Mouse (Mus musculus): ENCODE results near the gene Tpst1. TPM values are rescaled to one million over a fixed set of nuclear protein-coding genes. Genes with fewer than 3 reads are reported as not detected.

Gene Tpst1
- total and polyA plus RNA-seq, 3 experiments = 31.7 to 32.3 TPM; not detected in 1

DNA sequence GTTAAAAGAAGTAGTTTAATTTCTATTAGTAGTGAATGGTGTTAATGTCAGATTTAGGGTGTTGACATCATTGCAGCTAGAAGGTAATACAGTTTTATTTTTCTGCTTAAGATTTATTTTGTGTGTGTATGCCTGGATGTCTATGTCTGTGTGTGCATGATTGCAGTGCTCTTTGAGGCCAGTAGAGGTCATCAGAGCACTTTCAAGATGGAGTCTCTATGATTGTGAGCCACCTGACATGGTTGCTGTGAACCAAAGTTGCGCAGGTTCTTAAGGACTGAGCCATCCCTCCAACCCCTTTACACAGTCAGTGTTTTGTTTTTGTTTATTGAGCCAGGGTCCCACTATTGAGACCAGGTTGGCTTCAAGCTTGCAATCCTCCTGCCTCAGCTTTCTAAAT, 7.5 kb upstream of the Tpst1 start:
- TF ChIP-seq CTCF (IDR thresholded peaks at IDR 0.05 in 2 of 3, conservative IDR thresholded peaks at IDR 0.05 in 1 of 3; ENCODE audit: control insufficient read depth in 1 of 3, insufficient read depth in 1 of 3, low read depth in 2 of 3, low read length in 3 of 3, poor library complexity in 1 of 3, severe bottlenecking in 1 of 3) = peak; percentile 55 to 80 (median 76)
- no peak for TF ChIP-seq ZMIZ1 (IDR thresholded peaks at IDR 0.05; ENCODE audit: low read depth, low read length)
- peak; percentile 63 for TF ChIP-seq SMC3 (IDR thresholded peaks at IDR 0.05; ENCODE audit: low read depth, low read length)
- no peak for TF ChIP-seq MAFK (IDR thresholded peaks at IDR 0.05; ENCODE audit: borderline replicate concordance, low read depth, low read length)
- TF ChIP-seq RAD21 (IDR thresholded peaks at IDR 0.05; ENCODE audit: low read depth, low read length) = peak; percentile 81
- 0 out of 2 replicates have a peak, but pooled peaks have one; percentile 33 for TF ChIP-seq USF1 (IDR thresholded peaks at IDR 0.05; ENCODE audit: low read depth, low read length)
- peak; percentile 53 for TF ChIP-seq ZC3H11A (IDR thresholded peaks at IDR 0.05; ENCODE audit: low read depth, low read length)
- Histone ChIP-seq H3K79me2 (ENCODE audit: control insufficient read depth, insufficient read depth, low read length, poor library complexity) (no peaks in the 10 kb centered on the region), H3K36me3 (ENCODE audit: control insufficient read depth in 1 of 2, insufficient read depth in 2 of 2, low read length in 2 of 2) (peaks cover under 1 to 5% of the 10 kb centered on the region in 2 experiments; a peak in 3 of 4 replicates), H3K9ac (ENCODE audit: control insufficient read depth, low read depth, low read length, poor library complexity, severe bottlenecking) (no peak overlapping the region), H3K27ac (ENCODE audit: control insufficient read depth, low read depth, low read length) (no peak overlapping the region), H3K27me3 (ENCODE audit: control insufficient read depth in 1 of 2, insufficient read depth in 2 of 2, low read length in 2 of 2) (no peaks in the 10 kb centered on the region), H3K4me1 (ENCODE audit: control insufficient read depth in 1 of 2, insufficient read depth in 2 of 2, low read length in 2 of 2) (peaks cover 2 to 7% of the 10 kb centered on the region in 2 experiments; a peak in 2 of 4 replicates), H3K4me3 (ENCODE audit: control insufficient read depth in 1 of 2, insufficient read depth in 1 of 2, low read depth in 2 of 2, low read length in 2 of 2) (no peak overlapping the region), H3K9me3 (replicated peaks; ENCODE audit: insufficient read depth, low read length) (no peaks in the 10 kb centered on the region)
- DNase-seq (ENCODE audit: low read depth, low spot score) = peak; percentile 76

- Histone ChIP-seq H3K9me3 (replicated peaks; ENCODE audit: insufficient read depth, low read length) (no peaks in the 10 kb centered on the region), H3K27me3 (ENCODE audit: control insufficient read depth in 1 of 2, insufficient read depth in 2 of 2, low read length in 2 of 2) (no peaks in the 10 kb centered on the region), H3K79me2 (ENCODE audit: control insufficient read depth, insufficient read depth, low read length, poor library complexity) (no peaks in the 10 kb centered on the region), H3K36me3 (ENCODE audit: control insufficient read depth in 1 of 2, insufficient read depth in 2 of 2, low read length in 2 of 2) (peaks cover 0 to 5% of the 10 kb centered on the region in 2 experiments; a peak in 2 of 4 replicates), H3K4me3 (ENCODE audit: control insufficient read depth in 1 of 2, insufficient read depth in 1 of 2, low read depth in 2 of 2, low read length in 2 of 2) (peak overlapping the region; percentile 57 to 60), H3K27ac (ENCODE audit: control insufficient read depth, low read depth, low read length) (peak overlapping the region; percentile 84), H3K4me1 (ENCODE audit: control insufficient read depth in 1 of 2, insufficient read depth in 2 of 2, low read length in 2 of 2) (peaks cover 2 to 7% of the 10 kb centered on the region in 2 experiments; a peak in 2 of 4 replicates), H3K9ac (ENCODE audit: control insufficient read depth, low read depth, low read length, poor library complexity, severe bottlenecking) (peak overlapping the region; percentile 71; the same call in 1 of the 2 replicates)
- peak; percentile 86 for DNase-seq (ENCODE audit: low read depth, low spot score)
- TF ChIP-seq ETS1 (IDR thresholded peaks at IDR 0.05; ENCODE audit: low read depth, low read length) = peak; percentile 57
- peak; percentile 54 for TF ChIP-seq TCF12 (IDR thresholded peaks at IDR 0.05; ENCODE audit: low read depth, low read length)
- no peak for TF ChIP-seq USF2 (IDR thresholded peaks at IDR 0.05; ENCODE audit: borderline replicate concordance in 1 of 2, insufficient read depth in 1 of 2, low read depth in 1 of 2, low read length in 2 of 2)
- TF ChIP-seq USF1 (IDR thresholded peaks at IDR 0.05; ENCODE audit: low read depth, low read length) = no peak
- TF ChIP-seq CHD2 (IDR thresholded peaks at IDR 0.05; ENCODE audit: low read length) = no peak
- TF ChIP-seq CTCF (IDR thresholded peaks at IDR 0.05 in 2 of 3, conservative IDR thresholded peaks at IDR 0.05 in 1 of 3; ENCODE audit: control insufficient read depth in 1 of 3, insufficient read depth in 1 of 3, low read depth in 2 of 3, low read length in 3 of 3, poor library complexity in 1 of 3, severe bottlenecking in 1 of 3) = no peak
- no peak for TF ChIP-seq ZC3H11A (IDR thresholded peaks at IDR 0.05; ENCODE audit: low read depth, low read length)
- TF ChIP-seq MAX (IDR thresholded peaks at IDR 0.05; ENCODE audit: low read length) = peak; percentile 39
- TF ChIP-seq E2F4 (IDR thresholded peaks at IDR 0.05; ENCODE audit: borderline replicate concordance, low read depth, low read length) = no peak
- TF ChIP-seq RAD21 (IDR thresholded peaks at IDR 0.05; ENCODE audit: low read depth, low read length) = no peak
- TF ChIP-seq MYB (IDR thresholded peaks at IDR 0.05; ENCODE audit: low read depth, low read length) = no peak
- TF ChIP-seq ZKSCAN1 (IDR thresholded peaks at IDR 0.05; ENCODE audit: low read depth, low read length) = no peak
- TF ChIP-seq SMC3 (IDR thresholded peaks at IDR 0.05; ENCODE audit: low read depth, low read length) = 0 out of 2 replicates have a peak, but pooled peaks have one; percentile 10
- TF ChIP-seq MAFK (IDR thresholded peaks at IDR 0.05; ENCODE audit: borderline replicate concordance, low read depth, low read length) = no peak
- no peak for TF ChIP-seq KAT2A (conservative IDR thresholded peaks at IDR 0.05; ENCODE audit: low read depth, low read length)
- TF ChIP-seq POLR2AphosphoS5 (IDR thresholded peaks at IDR 0.05; ENCODE audit: borderline replicate concordance, low read depth, low read length) = no peak
- no peak for TF ChIP-seq GABPA (IDR thresholded peaks at IDR 0.05; ENCODE audit: low read depth, low read length)
- 0 out of 2 replicates have a peak, but pooled peaks have one; percentile 25 for TF ChIP-seq HCFC1 (IDR thresholded peaks at IDR 0.05; ENCODE audit: low read depth, low read length)
- TF ChIP-seq RCOR1 (IDR thresholded peaks at IDR 0.05; ENCODE audit: low read depth, low read length) = no peak; the same call in 1 of the 2 replicates
- TF ChIP-seq TAL1 (IDR thresholded peaks at IDR 0.05; ENCODE audit: low read length) = peak; percentile 71
- no peak for TF ChIP-seq JUND (IDR thresholded peaks at IDR 0.05; ENCODE audit: low read depth, low read length)
- TF ChIP-seq ZNF384 (IDR thresholded peaks at IDR 0.05; ENCODE audit: low read depth, low read length) = no peak
- peak; percentile 44; the same call in 1 of the 2 replicates for TF ChIP-seq TBP (IDR thresholded peaks at IDR 0.05; ENCODE audit: low read depth, low read length)
- TF ChIP-seq CHD1 (IDR thresholded peaks at IDR 0.05; ENCODE audit: low read depth, low read length) = no peak
- peak in 1 of 2 experiments; percentile 50; a peak in 1 of 4 replicates for TF ChIP-seq POLR2A (IDR thresholded peaks at IDR 0.05; ENCODE audit: control insufficient read depth in 1 of 2, insufficient read depth in 1 of 2, low read depth in 1 of 2, low read length in 2 of 2, poor library complexity in 1 of 2)
- no peak for TF ChIP-seq MYC (IDR thresholded peaks at IDR 0.05; ENCODE audit: low read depth, low read length)
- no peak for TF ChIP-seq POLR2AphosphoS2 (IDR thresholded peaks at IDR 0.05; ENCODE audit: low read length)
- TF ChIP-seq ELF1 (IDR thresholded peaks at IDR 0.05; ENCODE audit: low read depth, low read length) = peak; percentile 79
- no peak for TF ChIP-seq MAZ (IDR thresholded peaks at IDR 0.05; ENCODE audit: low read depth, low read length)
These were observed 5.3 kb upstream of the Tpst1 start for GRCm38 (mm10) chr5:130067841-130068264.

All from MEL (cell line).